Mouse (Mus musculus) liver, embryonic 14.5 days (tissue): Measurements from ENCODE around the gene Pwwp2b.

Experiments
- CTCF ChIP-seq: IDR thresholded peaks from 2 replicates; pipeline ENCODE4 v1.5.1; 2016; ENCODE audit warnings: antibody characterized with exemption, low read depth, control low read depth
- EP300 ChIP-seq: IDR thresholded peaks from 2 replicates; pipeline ENCODE4 v1.6.1; 2016; ENCODE audit warnings: antibody characterized with exemption, low read depth

GRCm38 (mm10) chr7:139288540-139288939 lies 40.3 kb downstream of the Pwwp2b start:
- no peak for TF ChIP-seq CTCF
- TF ChIP-seq EP300: no peak
